ENCODE assay signal across 8 mouse cellular contexts in genomic region chr9:95559059-95559935, GRCm38 (mm10). TPM values are rescaled to one million over a fixed set of nuclear protein-coding genes. Genes with fewer than 3 reads are reported as not detected.
A peak's percentile ranks its signal among the peaks of the same experiment; 100 is the strongest.
DNase-seq lines count a peak whose midpoint lies in the region; ATAC-seq and TF ChIP-seq lines count a peak whose summit lies in the region.

Paqr9 (plus strand) TSS chr9:95559657.

- peak within 1 kb of the TSS; percentile 15 for H3K4me3 ChIP-seq in lung, adult 2 months (replicated peaks; ENCODE audit: extremely low read depth, low read depth, low read length)
- peak within 1 kb of the TSS; percentile 64 for H3K4me3 ChIP-seq in intestine, embryonic 16.5 days (ENCODE audit: low read length)
- H3K4me3 ChIP-seq in limb, embryonic 10.5 days: peak within 1 kb of the TSS; percentile 68
- peak within 1 kb of the TSS; percentile 62 for H3K4me3 ChIP-seq in neural tube, embryonic 11.5 days (ENCODE audit: low read depth, low read length)

- peak; percentile 68 for ATAC-seq in intestine, embryonic 16.5 days
- peak; percentile 73 for ATAC-seq in neural tube, embryonic 11.5 days (ENCODE audit: insufficient read depth, low FRiP score, low TSS enrichment)

- no peaks in the 10 kb centered on the region for H3K36me3 ChIP-seq in intestine, embryonic 16.5 days (ENCODE audit: control insufficient read depth, insufficient read depth, low read length)
- H3K36me3 ChIP-seq in limb, embryonic 10.5 days: no peaks in the 10 kb centered on the region
- no peaks in the 10 kb centered on the region for H3K36me3 ChIP-seq in neural tube, embryonic 11.5 days (ENCODE audit: control insufficient read depth, insufficient read depth, low read length)

- no peak within 1 kb of the TSS for H3K27ac ChIP-seq in intestine, embryonic 16.5 days (ENCODE audit: low read length)
- peak within 1 kb of the TSS; percentile 81 for H3K27ac ChIP-seq in limb, embryonic 10.5 days
- no peak within 1 kb of the TSS for H3K27ac ChIP-seq in neural tube, embryonic 11.5 days (ENCODE audit: low read depth, low read length)

- H3K9me3 ChIP-seq in intestine, embryonic 16.5 days (ENCODE audit: control insufficient read depth, low read length): no peaks in the 10 kb centered on the region
- H3K9me3 ChIP-seq in limb, embryonic 10.5 days (replicated peaks): no peaks in the 10 kb centered on the region
- no peaks in the 10 kb centered on the region for H3K9me3 ChIP-seq in neural tube, embryonic 11.5 days (ENCODE audit: control insufficient read depth, low read length)

- no peaks in the 10 kb centered on the region for H3K4me1 ChIP-seq in lung, adult 2 months (ENCODE audit: control insufficient read depth, insufficient read depth, low read length)
- H3K4me1 ChIP-seq in intestine, embryonic 16.5 days (ENCODE audit: control insufficient read depth, insufficient read depth, low read length): peaks cover 8% of the 10 kb centered on the region
- H3K4me1 ChIP-seq in limb, embryonic 10.5 days: peaks cover 16% of the 10 kb centered on the region
- H3K4me1 ChIP-seq in neural tube, embryonic 11.5 days (ENCODE audit: control insufficient read depth, insufficient read depth, low read length): peaks cover 6% of the 10 kb centered on the region; the same call in 1 of the 2 replicates

- H3K9ac ChIP-seq in intestine, embryonic 16.5 days (ENCODE audit: low read depth, low read length): peak within 1 kb of the TSS; percentile 65
- H3K9ac ChIP-seq in neural tube, embryonic 11.5 days (ENCODE audit: low read length): peak within 1 kb of the TSS; percentile 65

- no peak for TF ChIP-seq CTCF in lung, adult 2 months (IDR thresholded peaks at IDR 0.05; ENCODE audit: insufficient read depth, low read length)

- DNase-seq in lung, adult 2 months: peak; percentile 4
- no peak for DNase-seq in lung, postnatal 36 days
- peak; percentile 74 to 80 for DNase-seq in cerebellum, postnatal 36 days
- DNase-seq in frontal cortex, postnatal 36 days (ENCODE audit: low spot score in 2 of 2): peak; percentile 54 to 69
- DNase-seq in limb, embryonic 10.5 days (ENCODE audit: low spot score): peak; percentile 67
- DNase-seq in neural tube, embryonic 11.5 days (ENCODE audit: low spot score): peak; percentile 61
- DNase-seq in thymus, postnatal 25 days: peak; percentile 1

- no peak for TF ChIP-seq POLR2A in lung, adult 2 months (IDR thresholded peaks at IDR 0.05; ENCODE audit: borderline replicate concordance, extremely low read depth, low read depth, low read length)

- WGBS in lung, adult 2 months: 6% methylated on average over 103 of the region's 118 CpGs
- WGBS in intestine, embryonic 16.5 days: under 1% methylated on average over 88 of the region's 118 CpGs
- WGBS in limb, embryonic 10.5 days: 10% methylated on average over 104 of the region's 118 CpGs
- WGBS in neural tube, embryonic 11.5 days: under 1% methylated on average over 64 of the region's 118 CpGs

- H3K4me2 ChIP-seq in intestine, embryonic 16.5 days (ENCODE audit: low read depth, low read length): peak within 1 kb of the TSS; percentile 98
- H3K4me2 ChIP-seq in neural tube, embryonic 11.5 days (ENCODE audit: low read depth): peak within 1 kb of the TSS; percentile 94

- H3K27me3 ChIP-seq in intestine, embryonic 16.5 days (replicated peaks; ENCODE audit: control insufficient read depth, insufficient read depth, low read length): peaks cover 41% of the 10 kb centered on the region
- peaks cover 96% of the 10 kb centered on the region for H3K27me3 ChIP-seq in limb, embryonic 10.5 days (ENCODE audit: low read depth, poor library complexity, severe bottlenecking)
- H3K27me3 ChIP-seq in neural tube, embryonic 11.5 days (ENCODE audit: control insufficient read depth, insufficient read depth, low read length): peaks cover 32% of the 10 kb centered on the region

RNA-seq across cellular contexts. Expression of gene Paqr9, which starts in this region (rescaled TPM):
- polyA plus RNA-seq in lung, adult 2 months (2012; rRNA removed): 1.8 and 2.0 TPM in 2 replicates
- 0.67 and 0.87 TPM in 2 replicates for polyA plus RNA-seq in intestine, embryonic 16.5 days (2015; fragmentation: Nextera tagmentation; extraction: Ambion mirVana)
- 0.09 and 0.10 TPM in 2 replicates for polyA plus RNA-seq in limb, embryonic 10.5 days (2016; fragmentation: Nextera tagmentation; extraction: Ambion mirVana)
- polyA plus RNA-seq in neural tube, embryonic 11.5 days (2014; fragmentation: Nextera tagmentation; extraction: Ambion mirVana): 0.59 and 0.80 TPM in 2 replicates

Comparison
In these comparisons a context has a peak if more than half of its experiments do, and no peak if none do; other contexts are left out.
1. Peak in ATAC-seq, H3K4me3 ChIP-seq, H3K9ac ChIP-seq and H3K4me2 ChIP-seq in intestine, embryonic 16.5 days; RNA of the gene not detected or under 1 TPM.
2. Peak in DNase-seq, H3K4me3 ChIP-seq and H3K27ac ChIP-seq in limb, embryonic 10.5 days; RNA of the gene not detected or under 1 TPM.
3. Peak in DNase-seq, ATAC-seq, H3K4me3 ChIP-seq, H3K9ac ChIP-seq and H3K4me2 ChIP-seq in neural tube, embryonic 11.5 days; RNA of the gene not detected or under 1 TPM.
4. H3K4me3 ChIP-seq: peak in every context shown above with its lines; median percentile 68 in limb, embryonic 10.5 days; 64 in intestine, embryonic 16.5 days; 62 in neural tube, embryonic 11.5 days; 15 in lung, adult 2 months.